ENCODE assay signal across 8 mouse cellular contexts in genomic region chr9:114780746-114781525, GRCm38 (mm10). TPM values are rescaled to one million over a fixed set of nuclear protein-coding genes. Genes with fewer than 3 reads are reported as not detected.
DNase-seq lines count a peak whose midpoint lies in the region; ATAC-seq and TF ChIP-seq lines count a peak whose summit lies in the region.

No protein-coding gene starts in this region.

- H3K27me3 ChIP-seq in cerebellum, adult 2 months (ENCODE audit: control insufficient read depth, insufficient read depth, low read length): peaks cover 1% of the 10 kb centered on the region; the same call in 1 of the 2 replicates
- 0 out of 2 replicates have a peak, but pooled peaks cover 3% of the 10 kb centered on the region for H3K27me3 ChIP-seq in forebrain, embryonic 12.5 days
- H3K27me3 ChIP-seq in hindbrain, embryonic 10.5 days (ENCODE audit: insufficient read depth, poor library complexity, severe bottlenecking): 0 out of 2 replicates have a peak, but pooled peaks cover 4% of the 10 kb centered on the region
- H3K27me3 ChIP-seq in limb, embryonic 10.5 days (ENCODE audit: low read depth, poor library complexity, severe bottlenecking): no peaks in the 10 kb centered on the region

- TF ChIP-seq CTCF in cerebellum, adult 2 months (IDR thresholded peaks at IDR 0.05; ENCODE audit: borderline replicate concordance, insufficient read depth, low read depth, low read length): no peak

- H3K4me3 ChIP-seq in cerebellum, adult 2 months (replicated peaks; ENCODE audit: insufficient read depth, low read depth, low read length): peak overlapping the region; percentile 48
- H3K4me3 ChIP-seq in forebrain, embryonic 12.5 days (replicated peaks): peak overlapping the region; percentile 52
- H3K4me3 ChIP-seq in hindbrain, embryonic 10.5 days: peak overlapping the region; percentile 71
- H3K4me3 ChIP-seq in limb, embryonic 10.5 days: peak overlapping the region; percentile 78

- no peak overlapping the region for H3K27ac ChIP-seq in cerebellum, adult 2 months (ENCODE audit: insufficient read depth, low read length)
- 0 out of 2 replicates have a peak overlapping the region, but pooled peaks have one; percentile 50 for H3K27ac ChIP-seq in forebrain, embryonic 12.5 days
- peak overlapping the region; percentile 93 for H3K27ac ChIP-seq in hindbrain, embryonic 10.5 days
- peak overlapping the region; percentile 91 for H3K27ac ChIP-seq in limb, embryonic 10.5 days

- peak; percentile 45 for ATAC-seq in forebrain, embryonic 12.5 days (ENCODE audit: low FRiP score)
- peak; percentile 45 for ATAC-seq in megakaryocyte-erythroid progenitor cell, adult 5-6 weeks (replicated peaks; ENCODE audit: low FRiP score, low TSS enrichment, poor library complexity, severe bottlenecking)

- no peak for DNase-seq in cerebellum, adult 2 months
- no peak for DNase-seq in cerebellum, adult 9-11 months
- peak; percentile 75 for DNase-seq in adrenal gland, adult 2 months
- DNase-seq in hindbrain, embryonic 10.5 days (ENCODE audit: low spot score): peak; percentile 70
- peak; percentile 76 for DNase-seq in limb, embryonic 10.5 days (ENCODE audit: low spot score)
- peak; percentile 65 to 73 for DNase-seq in spleen, adult 18-20 months

- H3K36me3 ChIP-seq in forebrain, embryonic 12.5 days (replicated peaks): no peaks in the 10 kb centered on the region
- H3K36me3 ChIP-seq in hindbrain, embryonic 10.5 days: 0 out of 2 replicates have a peak, but pooled peaks cover 6% of the 10 kb centered on the region
- no peaks in the 10 kb centered on the region for H3K36me3 ChIP-seq in limb, embryonic 10.5 days

- 11% methylated on average over 38 of the region's 38 CpGs for WGBS in cerebellum, adult 2 months
- under 1% methylated on average over 38 of the region's 38 CpGs for WGBS in forebrain, embryonic 12.5 days
- WGBS in hindbrain, embryonic 10.5 days: under 1% methylated on average over 38 of the region's 38 CpGs
- under 1% methylated on average over 38 of the region's 38 CpGs for WGBS in limb, embryonic 10.5 days

- TF ChIP-seq POLR2A in cerebellum, adult 2 months (IDR thresholded peaks at IDR 0.05; ENCODE audit: borderline replicate concordance, insufficient read depth, low read length): no peak

- peak overlapping the region; percentile 95 for H3K4me2 ChIP-seq in forebrain, embryonic 12.5 days

- H3K9me3 ChIP-seq in forebrain, embryonic 12.5 days: no peaks in the 10 kb centered on the region
- H3K9me3 ChIP-seq in hindbrain, embryonic 10.5 days: no peaks in the 10 kb centered on the region
- no peaks in the 10 kb centered on the region for H3K9me3 ChIP-seq in limb, embryonic 10.5 days (replicated peaks)

- H3K9ac ChIP-seq in forebrain, embryonic 12.5 days: peak overlapping the region; percentile 71

- H3K4me1 ChIP-seq in cerebellum, adult 2 months (ENCODE audit: control insufficient read depth, insufficient read depth, low read length): no peaks in the 10 kb centered on the region; the same call in 1 of the 2 replicates
- H3K4me1 ChIP-seq in forebrain, embryonic 12.5 days: peaks cover 30% of the 10 kb centered on the region
- peaks cover 49% of the 10 kb centered on the region for H3K4me1 ChIP-seq in hindbrain, embryonic 10.5 days (replicated peaks)
- peaks cover 43% of the 10 kb centered on the region for H3K4me1 ChIP-seq in limb, embryonic 10.5 days

RNA-seq across cellular contexts. Expression of gene Cmtm7, which starts 0.7 kb away (rescaled TPM):
- polyA plus RNA-seq in cerebellum, adult 2 months (2012; rRNA removed): 9.4 and 10.5 TPM in 2 replicates
- 10 to 100 TPM; 27.8 to 41.3 TPM for total RNA-seq in adrenal gland, adult 2 months (2021)
- polyA plus RNA-seq in adrenal gland, adult 2 months (2012; rRNA removed): 187 and 230 TPM in 2 replicates
- 32.3 and 41.2 TPM in 2 replicates for polyA plus RNA-seq in forebrain, embryonic 12.5 days (2016; fragmentation: Nextera tagmentation; extraction: Ambion mirVana)
- polyA plus RNA-seq in hindbrain, embryonic 10.5 days (2016; fragmentation: Nextera tagmentation; extraction: Ambion mirVana): 96.0 and 108 TPM in 2 replicates
- polyA plus RNA-seq in limb, embryonic 10.5 days (2016; fragmentation: Nextera tagmentation; extraction: Ambion mirVana): 83.6 and 100 TPM in 2 replicates
- 189 and 199 TPM in 2 replicates for total RNA-seq in megakaryocyte-erythroid progenitor cell, adult 5-6 weeks (2014; fragmentation: Nextera tagmentation)
- 144 and 195 TPM in 2 replicates for total RNA-seq in megakaryocyte-erythroid progenitor cell, adult 5-6 weeks (2017)

RNA-seq across cellular contexts. Expression of gene Cmtm6, which starts 50.0 kb away (rescaled TPM):
- 14.6 and 15.2 TPM in 2 replicates for polyA plus RNA-seq in cerebellum, adult 2 months (2012; rRNA removed)
- total RNA-seq in adrenal gland, adult 2 months (2021): 10 to 100 TPM; 67.0 to 92.3 TPM
- polyA plus RNA-seq in adrenal gland, adult 2 months (2012; rRNA removed): 33.5 and 44.6 TPM in 2 replicates
- 25.4 and 25.6 TPM in 2 replicates for polyA plus RNA-seq in forebrain, embryonic 12.5 days (2016; fragmentation: Nextera tagmentation; extraction: Ambion mirVana)
- polyA plus RNA-seq in hindbrain, embryonic 10.5 days (2016; fragmentation: Nextera tagmentation; extraction: Ambion mirVana): 23.8 and 30.0 TPM in 2 replicates
- 28.9 and 29.4 TPM in 2 replicates for polyA plus RNA-seq in limb, embryonic 10.5 days (2016; fragmentation: Nextera tagmentation; extraction: Ambion mirVana)
- 21.3 and 22.7 TPM in 2 replicates for total RNA-seq in megakaryocyte-erythroid progenitor cell, adult 5-6 weeks (2014; fragmentation: Nextera tagmentation)
- total RNA-seq in megakaryocyte-erythroid progenitor cell, adult 5-6 weeks (2017): 38.9 and 41.3 TPM in 2 replicates

Comparison
In these comparisons a context has a peak if more than half of its experiments do, and no peak if none do; other contexts are left out.
1. DNase-seq: peak in adrenal gland, adult 2 months (single experiment), hindbrain, embryonic 10.5 days (single experiment), limb, embryonic 10.5 days (single experiment) and spleen, adult 18-20 months (2 of 2); none in cerebellum, adult 2 months (0 of 2) and cerebellum, adult 9-11 months (single experiment).
2. Peak in every context shown above with its lines, with median percentiles within 50 percentile points of each other: H3K4me3 ChIP-seq.